In genomic region chr9:102625401-102625982, GRCm38 (mm10) we compare ENCODE assay signal across 8 mouse cellular contexts. TPM values are rescaled to one million over a fixed set of nuclear protein-coding genes. Genes with fewer than 3 reads are reported as not detected.
DNase-seq lines count a peak whose midpoint lies in the region; ATAC-seq and TF ChIP-seq lines count a peak whose summit lies in the region.

No protein-coding gene starts in this region.

- peak overlapping the region; percentile 98 for H3K9ac ChIP-seq in MEL (ENCODE audit: control insufficient read depth, low read depth, low read length, poor library complexity, severe bottlenecking)
- H3K9ac ChIP-seq in midbrain, embryonic 15.5 days, result peak overlapping the region; percentile 99

- H3K4me3 ChIP-seq in MEL (ENCODE audit: control insufficient read depth in 1 of 2, insufficient read depth in 1 of 2, low read depth in 2 of 2, low read length in 2 of 2), result peak overlapping the region; percentile 71 to 81
- peak overlapping the region; percentile 78 for H3K4me3 ChIP-seq in embryonic facial prominence, embryonic 10.5 days
- H3K4me3 ChIP-seq in midbrain, embryonic 15.5 days, result peak overlapping the region; percentile 97

- H3K36me3 ChIP-seq in MEL (ENCODE audit: control insufficient read depth in 1 of 2, insufficient read depth in 2 of 2, low read length in 2 of 2), result peaks cover 0 to 10% of the 10 kb centered on the region in 2 experiments; a peak in 2 of 4 replicates
- peaks cover 9% of the 10 kb centered on the region; the same call in 1 of the 2 replicates for H3K36me3 ChIP-seq in embryonic facial prominence, embryonic 10.5 days (replicated peaks)
- H3K36me3 ChIP-seq in midbrain, embryonic 15.5 days (replicated peaks), result no peaks in the 10 kb centered on the region

- TF ChIP-seq CTCF in MEL (IDR thresholded peaks at IDR 0.05 in 2 of 3, conservative IDR thresholded peaks at IDR 0.05 in 1 of 3; ENCODE audit: control insufficient read depth in 1 of 3, insufficient read depth in 1 of 3, low read depth in 2 of 3, low read length in 3 of 3, poor library complexity in 1 of 3, severe bottlenecking in 1 of 3), result no peak

- no peaks in the 10 kb centered on the region for H3K27me3 ChIP-seq in MEL (ENCODE audit: control insufficient read depth in 1 of 2, insufficient read depth in 2 of 2, low read length in 2 of 2)
- H3K27me3 ChIP-seq in embryonic facial prominence, embryonic 10.5 days (replicated peaks; ENCODE audit: low read depth, poor library complexity, severe bottlenecking), result no peaks in the 10 kb centered on the region
- H3K27me3 ChIP-seq in midbrain, embryonic 15.5 days (replicated peaks), result no peaks in the 10 kb centered on the region

- no peaks in the 10 kb centered on the region for H3K9me3 ChIP-seq in MEL (replicated peaks; ENCODE audit: insufficient read depth, low read length)
- H3K9me3 ChIP-seq in embryonic facial prominence, embryonic 10.5 days, result no peaks in the 10 kb centered on the region
- no peaks in the 10 kb centered on the region for H3K9me3 ChIP-seq in midbrain, embryonic 15.5 days

- 1% methylated on average over 27 of the region's 27 CpGs for WGBS in embryonic facial prominence, embryonic 10.5 days
- 1% methylated on average over 26 of the region's 27 CpGs for WGBS in midbrain, embryonic 15.5 days

- peak; percentile 14 for ATAC-seq in inflammation-experienced regulatory T-cells, adult 6 months
- ATAC-seq in midbrain, embryonic 15.5 days (replicated peaks), result peak; percentile 78

- TF ChIP-seq RAD21 in MEL (IDR thresholded peaks at IDR 0.05; ENCODE audit: low read depth, low read length), result no peak

- no peak for TF ChIP-seq POLR2A in MEL (IDR thresholded peaks at IDR 0.05; ENCODE audit: control insufficient read depth in 1 of 2, insufficient read depth in 1 of 2, low read depth in 1 of 2, low read length in 2 of 2, poor library complexity in 1 of 2)

- TF ChIP-seq EP300 in MEL (IDR thresholded peaks at IDR 0.05; ENCODE audit: low read depth in 1 of 2, low read length in 2 of 2), result no peak

- peaks cover 4 to 18% of the 10 kb centered on the region in 2 experiments; a peak in 3 of 4 replicates for H3K4me1 ChIP-seq in MEL (ENCODE audit: control insufficient read depth in 1 of 2, insufficient read depth in 2 of 2, low read length in 2 of 2)
- peaks cover 40% of the 10 kb centered on the region for H3K4me1 ChIP-seq in embryonic facial prominence, embryonic 10.5 days
- peaks cover 24% of the 10 kb centered on the region for H3K4me1 ChIP-seq in midbrain, embryonic 15.5 days

- peak; percentile 62 for DNase-seq in left cerebral cortex, postnatal 4 days
- DNase-seq in left cerebral cortex, adult 8-10 months (ENCODE audit: low spot score in 2 of 2), result no peak
- DNase-seq in MEL (ENCODE audit: low read depth, low spot score), result peak; percentile 77
- DNase-seq in embryonic facial prominence, embryonic 10.5 days (ENCODE audit: low spot score), result no peak
- DNase-seq in adrenal gland, postnatal 14 days, result no peak
- no peak for DNase-seq in cerebellum, postnatal 36 days

- peak overlapping the region; percentile 78 for H3K4me2 ChIP-seq in midbrain, embryonic 15.5 days

- peak overlapping the region; percentile 69 for H3K27ac ChIP-seq in MEL (ENCODE audit: control insufficient read depth, low read depth, low read length)
- peak overlapping the region; percentile 99 for H3K27ac ChIP-seq in embryonic facial prominence, embryonic 10.5 days (replicated peaks)
- H3K27ac ChIP-seq in midbrain, embryonic 15.5 days, result peak overlapping the region; percentile 98

- intact Hi-C loops in left cerebral cortex, postnatal 4 days (cut with DNase I), result no loop called here

- H3K79me2 ChIP-seq in MEL (ENCODE audit: control insufficient read depth, insufficient read depth, low read length, poor library complexity), result peaks cover 14% of the 10 kb centered on the region

TF ChIP-seq in MEL, 35 proteins besides CTCF, POLR2A, EP300 and RAD21:
- TF ChIP-seq ZNF384 (IDR thresholded peaks at IDR 0.05; ENCODE audit: low read depth, low read length) (no peak), MEF2A (IDR thresholded peaks at IDR 0.05; ENCODE audit: extremely low read depth, insufficient replicate concordance, low read depth, low read length, poor library complexity, severe bottlenecking) (no peak), MAX (IDR thresholded peaks at IDR 0.05; ENCODE audit: low read length) (peak; percentile 9), JUND (IDR thresholded peaks at IDR 0.05; ENCODE audit: low read depth, low read length) (no peak), NELFE (IDR thresholded peaks at IDR 0.05; ENCODE audit: low read depth, low read length) (no peak), MXI1 (IDR thresholded peaks at IDR 0.05; ENCODE audit: low read depth, low read length) (0 out of 2 replicates have a peak, but pooled peaks have one; percentile 31), USF1 (IDR thresholded peaks at IDR 0.05; ENCODE audit: low read depth, low read length) (no peak)
TF ChIP-seq in MEL: peak in this region for 2.

RNA-seq across cellular contexts. Expression of gene Anapc13, which starts 0.6 kb away (rescaled TPM):
- total RNA-seq in left cerebral cortex, postnatal 4 days (2021), result 10 to 100 TPM; 80.9 to 91.4 TPM
- total RNA-seq in left cerebral cortex, adult 8-10 months (2022), result 100 to 1,000 TPM; 113 to 133 (median 120) TPM
- total RNA-seq in MEL (2012; rRNA removed), result 89.9 and 94.9 TPM in 2 replicates
- 100 to 1,000 TPM in 1 of 2 experiments, not detected in 1; 113 TPM for polyA plus RNA-seq in MEL (2012; ENCODE audit: insufficient read depth in 1 of 2, insufficient read length in 2 of 2, low read depth in 1 of 2, low replicate concordance in 2 of 2, missing spikeins in 1 of 2)
- polyA plus RNA-seq in embryonic facial prominence, embryonic 10.5 days (2016; fragmentation: Nextera tagmentation; extraction: Ambion mirVana), result 146 and 164 TPM in 2 replicates
- polyA plus RNA-seq in inflammation-experienced regulatory T-cells, adult 6 months (2017; shearing (Covaris generic)), result 100 to 1,000 TPM; 106 to 147 (median 129) TPM
- 135 and 137 TPM in 2 replicates for polyA plus RNA-seq in midbrain, embryonic 15.5 days (2015; fragmentation: Nextera tagmentation; extraction: Ambion mirVana)
- total RNA-seq in adrenal gland, postnatal 14 days (2021), result 286 and 307 TPM in 2 replicates

RNA-seq across cellular contexts. Expression of gene Cep63, which starts 0.8 kb away (rescaled TPM):
- total RNA-seq in left cerebral cortex, postnatal 4 days (2021), result 10 to 100 TPM; 29.3 to 30.2 TPM
- total RNA-seq in left cerebral cortex, adult 8-10 months (2022), result 10 to 100 TPM; 29.6 to 40.8 (median 32.6) TPM
- total RNA-seq in MEL (2012; rRNA removed), result 8.8 and 9.6 TPM in 2 replicates
- 10 to 100 TPM in 1 of 2 experiments, not detected in 1; 14.6 TPM for polyA plus RNA-seq in MEL (2012; ENCODE audit: insufficient read depth in 1 of 2, insufficient read length in 2 of 2, low read depth in 1 of 2, low replicate concordance in 2 of 2, missing spikeins in 1 of 2)
- 53.4 and 56.2 TPM in 2 replicates for polyA plus RNA-seq in embryonic facial prominence, embryonic 10.5 days (2016; fragmentation: Nextera tagmentation; extraction: Ambion mirVana)
- polyA plus RNA-seq in inflammation-experienced regulatory T-cells, adult 6 months (2017; shearing (Covaris generic)), result 10 to 100 TPM; 38.9 to 61.0 (median 49.9) TPM
- 38.9 and 42.2 TPM in 2 replicates for polyA plus RNA-seq in midbrain, embryonic 15.5 days (2015; fragmentation: Nextera tagmentation; extraction: Ambion mirVana)
- 37.7 and 40.3 TPM in 2 replicates for total RNA-seq in adrenal gland, postnatal 14 days (2021)

Comparison
In these comparisons a context has a peak if more than half of its experiments do, and no peak if none do; other contexts are left out.
1. DNase-seq: peak in left cerebral cortex, postnatal 4 days (single experiment) and MEL (single experiment); none in left cerebral cortex, adult 8-10 months (0 of 2), embryonic facial prominence, embryonic 10.5 days (single experiment), adrenal gland, postnatal 14 days (single experiment) and cerebellum, postnatal 36 days (0 of 2).
2. Peak in every context shown above with its lines, with median percentiles within 50 percentile points of each other: H3K27ac ChIP-seq and H3K4me3 ChIP-seq.